Mouse (Mus musculus): ENCODE results near the gene Arsa.

Gene Arsa

DNA sequence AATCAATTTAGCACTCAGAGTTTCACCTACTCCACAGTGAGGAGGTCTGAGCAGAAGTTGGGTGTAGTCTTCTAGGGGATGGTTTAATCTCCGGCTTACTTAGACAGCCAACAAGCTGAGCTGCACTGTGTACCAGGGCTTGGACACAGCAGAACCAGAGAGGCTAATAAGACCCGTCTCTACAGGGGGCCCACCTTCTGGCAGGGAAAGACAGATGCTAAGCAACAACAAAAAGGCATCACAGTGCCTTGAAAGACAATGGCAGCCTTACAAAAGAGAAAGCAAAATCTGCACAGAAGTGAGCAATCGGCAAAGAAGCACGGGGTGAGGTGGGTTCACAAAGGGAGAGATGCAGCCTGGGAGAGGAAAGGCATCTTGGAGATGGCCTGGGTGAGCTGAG lies 18.9 kb upstream of the Arsa start:
- DNase-seq (ENCODE audit: extremely low spot score, low read depth, low spot score), result no peak

- no peak for DNase-seq (ENCODE audit: extremely low spot score, low read depth, low spot score)
Measured at GRCm38 (mm10) chr15:89494970-89495369, 17.7 kb upstream of the Arsa start.

DNA sequence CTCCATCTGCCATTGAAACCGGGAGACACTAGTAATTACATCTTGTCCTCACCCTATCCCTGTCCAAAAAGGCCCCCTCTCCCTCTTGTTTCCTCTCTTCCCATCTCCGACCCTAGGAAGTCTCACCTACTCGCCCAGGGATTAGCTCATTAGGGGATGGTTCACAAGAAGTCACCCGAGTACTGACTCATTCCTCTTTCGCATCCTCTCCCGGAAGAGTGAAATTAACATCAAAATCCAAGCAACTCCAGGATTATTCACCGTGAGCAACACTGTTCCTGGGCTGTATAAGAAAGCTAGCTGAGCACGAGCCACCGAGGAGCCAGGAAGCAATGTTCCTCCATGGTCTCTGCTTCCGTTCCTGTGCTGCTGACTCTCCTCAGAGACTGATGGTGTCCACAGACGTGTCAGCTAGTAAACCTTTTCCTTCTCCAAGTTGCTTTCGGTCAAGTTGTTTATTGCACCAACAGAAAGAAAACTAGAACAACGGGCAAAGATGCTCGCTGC lies 11.4 kb upstream of the Arsa start:
- no peak for DNase-seq (ENCODE audit: extremely low spot score, low read depth, low spot score)

DNA sequence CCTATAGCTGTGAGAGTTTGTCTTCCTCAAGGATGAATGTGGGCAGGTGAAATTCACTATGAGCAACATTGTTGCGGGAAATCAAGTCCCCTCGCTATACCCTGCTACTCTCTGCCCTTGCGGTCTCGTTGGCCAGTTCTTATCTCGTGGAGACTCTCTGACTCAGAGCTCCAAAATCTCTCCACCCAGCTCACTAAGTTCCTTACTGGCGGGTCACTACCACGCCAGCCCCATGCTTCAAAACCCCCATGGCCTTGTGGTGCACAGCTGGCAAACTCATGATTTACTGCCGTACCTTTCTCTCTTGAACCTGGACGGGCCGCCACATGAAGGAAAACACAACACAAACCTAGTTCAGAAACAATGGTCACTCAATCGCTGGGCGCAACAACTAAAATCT lies 11.0 kb upstream of the Arsa start:
- no peak for DNase-seq (ENCODE audit: extremely low spot score, low read depth, low spot score)

GRCm38 (mm10) chr15:89480584-89480983 lies 3.4 kb upstream of the Arsa start:
- no peak for DNase-seq (ENCODE audit: extremely low spot score, low read depth, low spot score)

GRCm38 (mm10) chr15:89478622-89479021 lies 1.4 kb upstream of the Arsa start:
- no peak for DNase-seq (ENCODE audit: extremely low spot score, low read depth, low spot score)

GRCm38 (mm10) chr15:89477806-89478205 lies 581 bp upstream of the Arsa start:
- no peak for DNase-seq (ENCODE audit: extremely low spot score, low read depth, low spot score)

- no peak for DNase-seq (ENCODE audit: extremely low spot score, low read depth, low spot score)
Measured at GRCm38 (mm10) chr15:89476475-89476815, 780 bp downstream of the Arsa start.

DNA sequence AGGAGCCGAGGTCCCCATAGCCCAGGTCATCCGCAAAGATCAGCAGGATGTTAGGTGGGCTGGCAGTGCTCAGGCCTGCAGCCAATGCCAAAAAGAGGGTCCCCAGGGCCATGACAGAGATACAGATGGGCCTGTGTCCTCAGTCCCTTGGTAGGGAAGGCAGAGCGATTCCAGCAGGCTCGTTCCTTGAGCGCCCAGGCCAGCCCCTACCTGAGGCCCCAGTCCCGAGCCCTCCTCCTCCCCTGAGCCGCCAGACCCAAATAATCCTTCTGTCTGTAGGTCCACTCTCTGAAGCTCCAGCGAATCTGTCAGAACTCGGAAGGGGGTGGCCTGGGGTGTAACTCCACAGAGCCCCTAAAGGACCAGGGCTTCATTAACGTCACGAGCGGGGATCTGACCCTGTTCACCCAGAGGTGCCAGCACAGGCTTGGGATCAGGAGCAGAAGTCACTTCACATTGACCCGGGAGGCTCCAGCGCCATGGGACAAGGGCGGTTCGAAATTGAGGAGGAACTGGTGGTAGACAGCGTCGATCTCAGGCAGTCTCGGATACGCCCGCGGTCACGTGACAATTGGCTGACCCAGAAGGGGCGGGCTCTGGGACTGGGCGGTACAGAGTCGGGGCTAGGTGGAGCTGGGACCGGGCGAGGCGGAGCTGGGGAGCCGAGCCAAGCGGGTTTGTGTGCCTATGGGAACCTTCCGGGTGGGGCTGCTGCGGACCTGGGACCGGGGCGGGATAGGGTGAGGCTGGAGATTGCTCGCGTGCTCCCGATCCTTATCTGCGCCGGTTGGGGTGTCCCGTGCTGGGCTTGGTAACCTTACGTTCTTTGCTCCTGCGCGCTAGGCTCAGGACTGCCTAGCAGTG lies 1.4 kb downstream of the Arsa start:
- DNase-seq (ENCODE audit: extremely low spot score, low read depth, low spot score), result no peak

DNA sequence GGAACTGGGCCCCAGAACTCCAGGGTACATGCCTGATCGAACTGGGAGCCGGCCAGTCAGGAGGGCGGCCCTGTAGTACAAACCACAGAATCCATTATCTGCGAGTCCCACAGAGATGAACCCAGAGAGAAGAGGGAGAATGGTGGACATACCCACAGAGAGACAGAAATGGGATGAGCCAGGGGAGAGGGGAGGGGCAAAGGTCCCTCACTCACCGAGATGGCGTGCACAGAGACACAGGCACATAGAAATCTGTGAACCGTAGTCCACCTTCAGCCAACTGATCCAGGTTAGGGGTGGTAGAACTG lies 2.0 kb downstream of the Arsa start:
- DNase-seq (ENCODE audit: extremely low spot score, low read depth, low spot score), result no peak

DNA sequence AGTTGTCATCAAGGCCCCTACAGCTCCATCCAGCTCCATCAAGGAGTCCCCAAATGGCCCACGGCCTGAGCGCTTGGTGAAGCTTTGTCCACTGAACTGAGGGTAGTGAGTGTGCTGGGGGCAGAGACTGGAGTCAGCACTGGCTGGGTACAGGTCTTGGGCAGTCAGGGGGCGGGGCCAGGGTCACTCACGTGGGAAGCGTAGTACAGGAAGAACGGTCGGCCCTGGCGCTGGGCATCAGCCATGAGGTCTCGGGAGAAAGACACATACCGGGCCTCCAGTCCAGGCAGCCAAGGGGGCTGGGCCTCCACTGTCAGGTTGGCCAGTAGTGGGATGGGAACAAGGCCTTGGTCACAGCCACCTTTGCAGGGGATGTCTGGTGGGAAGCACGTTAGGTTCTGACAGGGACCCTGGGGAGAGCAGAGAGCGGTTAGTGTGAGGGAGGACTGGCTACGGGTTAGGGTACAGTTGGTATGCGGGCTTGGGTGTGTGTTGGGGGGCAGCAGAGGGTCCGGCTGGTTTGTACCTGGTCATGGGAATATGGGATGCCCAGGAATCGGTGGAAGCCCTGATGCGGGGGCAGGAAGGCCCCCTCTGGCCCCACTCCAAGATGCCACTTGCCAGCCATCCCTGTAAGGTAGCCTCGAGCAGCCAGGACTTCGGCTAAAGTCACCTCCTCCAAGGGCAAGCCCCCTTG lies 2.5 kb downstream of the Arsa start:
- no peak for DNase-seq (ENCODE audit: extremely low spot score, low read depth, low spot score)

- no peak for DNase-seq (ENCODE audit: extremely low spot score, low read depth, low spot score)
Measured at GRCm38 (mm10) chr15:89473921-89474320, 3.3 kb downstream of the Arsa start.

DNA sequence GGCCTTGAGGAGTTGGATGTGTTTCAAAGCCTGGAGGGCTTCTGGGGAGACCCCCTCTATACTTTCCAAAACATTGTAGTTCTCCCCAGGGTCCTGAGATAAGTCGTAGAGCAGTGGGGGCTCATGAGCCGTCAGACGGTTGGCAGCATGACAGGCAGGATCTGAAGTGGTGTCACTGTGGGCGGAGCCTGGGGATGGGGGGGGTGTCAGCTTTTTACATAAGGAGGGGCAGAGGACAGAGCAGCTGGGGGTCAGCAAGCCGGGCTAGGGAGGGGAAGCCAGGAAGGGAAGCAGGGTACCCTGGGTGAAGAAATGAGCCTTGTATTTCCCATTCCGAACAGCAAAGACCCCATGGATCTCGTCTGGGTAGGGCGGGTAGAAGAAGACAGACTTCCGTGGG lies 3.9 kb downstream of the Arsa start:
- DNase-seq (ENCODE audit: extremely low spot score, low read depth, low spot score), result no peak

- no peak for DNase-seq (ENCODE audit: extremely low spot score, low read depth, low spot score)
Measured at GRCm38 (mm10) chr15:89471476-89471875, 5.7 kb downstream of the Arsa start.

GRCm38 (mm10) chr15:89468577-89468976 lies 8.6 kb downstream of the Arsa start:
- DNase-seq (ENCODE audit: extremely low spot score, low read depth, low spot score), result no peak

DNA sequence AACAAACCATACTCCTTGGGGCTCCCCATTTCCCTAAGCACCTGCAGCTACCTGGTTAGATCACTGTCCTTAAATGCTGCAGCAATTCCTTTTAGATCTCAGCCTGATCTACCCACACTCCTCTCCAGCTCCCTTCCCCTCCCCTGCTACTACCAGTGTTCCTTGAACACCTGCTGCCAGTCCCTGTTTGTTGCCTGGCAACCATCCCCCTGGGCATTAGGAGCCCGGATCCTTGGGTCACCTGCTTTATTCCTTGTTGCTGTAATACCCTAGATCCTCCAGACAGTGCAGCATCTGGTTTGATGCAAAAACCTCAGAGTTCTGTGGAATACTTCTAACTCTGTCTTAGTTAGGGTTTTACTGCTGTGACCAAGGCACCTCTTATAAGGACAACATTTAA lies 12.2 kb downstream of the Arsa start:
- no peak for DNase-seq (ENCODE audit: extremely low spot score, low read depth, low spot score)

DNA sequence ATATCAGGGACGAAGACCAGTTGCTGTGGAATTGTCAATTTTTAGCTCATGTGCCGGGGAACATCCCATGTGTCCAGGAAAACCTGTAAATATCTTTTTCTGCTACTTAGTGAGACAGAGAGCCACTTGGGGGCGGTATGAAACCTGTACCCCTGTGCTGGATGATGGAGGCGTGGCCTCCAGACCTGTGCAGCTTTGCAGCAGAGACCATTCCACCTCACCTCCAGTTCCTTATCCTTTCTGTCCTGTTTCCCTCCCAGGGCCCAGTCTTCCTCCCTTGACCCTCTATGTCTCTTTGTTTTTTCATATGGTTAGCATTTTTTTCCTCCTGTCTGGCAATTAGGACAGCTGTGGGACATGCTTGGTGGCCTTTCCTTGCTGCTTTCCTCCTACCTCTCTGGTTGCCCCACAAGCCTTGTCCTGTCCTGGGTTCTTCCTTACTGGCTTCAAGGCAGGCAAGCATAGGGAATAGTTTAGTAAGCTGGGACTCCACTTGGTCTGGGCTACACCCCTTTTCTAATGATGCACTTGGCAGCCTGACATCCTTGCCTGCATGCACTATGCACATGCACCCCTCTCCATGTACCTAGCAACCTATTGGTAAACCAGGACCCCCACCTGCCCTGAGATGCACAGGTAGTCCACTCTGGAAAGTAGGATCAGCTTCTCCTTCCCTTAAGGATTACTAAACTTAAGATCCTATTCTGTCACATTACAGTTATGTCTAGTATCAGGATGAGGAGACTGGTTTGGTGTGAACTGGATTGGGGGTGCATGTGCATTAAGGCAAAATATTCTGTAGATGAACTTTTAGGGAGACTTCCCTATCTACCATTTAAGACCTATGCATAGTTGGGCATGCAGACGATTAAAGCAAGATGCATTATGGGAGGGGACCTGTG lies 13.6 kb downstream of the Arsa start:
- DNase-seq (ENCODE audit: extremely low spot score, low read depth, low spot score), result no peak

- DNase-seq (ENCODE audit: extremely low spot score, low read depth, low spot score), result no peak
Measured at GRCm38 (mm10) chr15:89462176-89462575, 15.0 kb downstream of the Arsa start.

- no peak for DNase-seq (ENCODE audit: extremely low spot score, low read depth, low spot score)
Measured at GRCm38 (mm10) chr15:89461321-89461720, 15.9 kb downstream of the Arsa start.

GRCm38 (mm10) chr15:89460298-89460697 lies 16.9 kb downstream of the Arsa start:
- DNase-seq (ENCODE audit: extremely low spot score, low read depth, low spot score), result no peak

DNA sequence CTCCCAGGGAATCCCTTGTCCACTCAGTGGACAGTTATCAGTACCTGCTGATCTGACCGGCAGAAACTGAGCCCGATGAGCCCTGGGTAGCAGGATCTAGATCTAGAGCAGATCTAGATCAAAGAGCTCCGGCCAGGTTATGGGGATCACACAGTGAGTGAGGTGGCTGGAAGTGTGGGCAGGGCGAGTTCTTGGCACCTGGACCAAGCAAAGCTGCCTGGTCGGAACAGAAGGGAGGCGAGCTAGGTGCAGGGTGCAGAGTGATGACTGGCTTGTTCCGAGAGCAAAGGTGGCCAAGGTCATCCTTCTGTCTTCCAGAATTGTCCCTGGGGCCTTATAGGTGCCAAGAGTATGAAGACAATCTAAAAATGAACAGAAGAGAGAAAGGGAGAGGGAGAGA lies 17.4 kb downstream of the Arsa start:
- no peak for DNase-seq (ENCODE audit: extremely low spot score, low read depth, low spot score)

GRCm38 (mm10) chr15:89458942-89459341 lies 18.3 kb downstream of the Arsa start:
- no peak for DNase-seq (ENCODE audit: extremely low spot score, low read depth, low spot score)

Measured in hindlimb bud, embryonic 11.5 days (tissue).